Mouse (Mus musculus) kidney, embryonic 16.5 days (tissue): ENCODE data around the gene Kmt5a. TPM values are rescaled to one million over a fixed set of nuclear protein-coding genes. Genes with fewer than 3 reads are reported as not detected.

ENCODE experiments used
- ATAC-seq: fragments of 200-750 bp; cut with Nextera tagmentation; 2 replicates; pipeline ENCODE4 v1.8.0; 2017; ENCODE audit warnings: moderate TSS enrichment; ENCODE audit not compliant: low FRiP score, low TSS enrichment
- H3K27ac ChIP-seq: fragments of 300-500 bp; sonication (generic); 2 replicates; pipeline ENCODE4 v1.5.1; 2014; ENCODE audit warnings: low read length
- H3K27me3 ChIP-seq: fragments of 300-500 bp; sonication (generic); 2 replicates; pipeline ENCODE4 v1.6.1; 2014; ENCODE audit warnings: low read length, control low read depth, mixed read lengths; ENCODE audit not compliant: insufficient read depth
- H3K36me3 ChIP-seq: fragments of 300-500 bp; sonication (generic); 2 replicates; pipeline ENCODE4 v1.6.1; 2014; ENCODE audit warnings: low read length, control low read depth, mixed read lengths; ENCODE audit not compliant: insufficient read depth
- H3K4me1 ChIP-seq: fragments of 300-500 bp; sonication (generic); 2 replicates; pipeline ENCODE4 v1.6.1; 2014; ENCODE audit warnings: low read length, control low read depth, mixed read lengths; ENCODE audit not compliant: insufficient read depth
- H3K4me2 ChIP-seq: fragments of 300-500 bp; sonication (generic); replicated peaks from 2 replicates; pipeline ENCODE4 v1.6.1; 2014; ENCODE audit warnings: low read depth, low read length
- H3K4me3 ChIP-seq: fragments of 300-500 bp; sonication (generic); 2 replicates; pipeline ENCODE4 v1.5.1; 2014; ENCODE audit warnings: mild to moderate bottlenecking, low read length
- H3K9ac ChIP-seq: fragments of 300-500 bp; sonication (generic); replicated peaks from 2 replicates; pipeline ENCODE4 v1.6.1; 2014; ENCODE audit warnings: low read length
- H3K9me3 ChIP-seq: fragments of 300-500 bp; sonication (generic); 2 replicates; pipeline ENCODE4 v1.6.1; 2016; ENCODE audit warnings: low read length, control low read depth
- WGBS: fragments of 180-500 bp; shearing (Covaris S2); extraction: QIAGEN DNeasy Blood & Tissue Kit; methylation state at CpG from one replicate; pipeline ENCODE4 v1.1.7; 2014; 5-methylcytosine and 5-hydroxymethylcytosine counted together
- polyA plus RNA-seq: library from polyadenylated mRNA; unstranded; fragments of >200 nt; fragmentation: Nextera tagmentation; extraction: Ambion mirVana; gene quantifications from 2 replicates; pipeline ENCODE4 v1.2.1, GENCODE M21; 2015

Kmt5a gene
- polyA plus RNA-seq, 1 experiment from 2014 or later, result 30.7 TPM

GRCm38 (mm10) chr5:124425412-124426259 is 14.1 kb upstream of the Kmt5a start, which contains the start of gene Sbno1:
Sbno1 (minus strand) TSS chr5:124426001.
- peak within 1 kb of the TSS; percentile 99 for H3K4me3 ChIP-seq
- peak within 1 kb of the TSS; percentile 93 for H3K9ac ChIP-seq
- peak within 1 kb of the TSS; percentile 94 for H3K27ac ChIP-seq
- H3K4me1 ChIP-seq, result peaks cover 10% of the 10 kb centered on the region; the same call in 1 of the 2 replicates
- H3K4me2 ChIP-seq, result peak within 1 kb of the TSS; percentile 70
- whole genome bisulfite sequencing, result under 1% methylated on average over 51 of the region's 81 CpGs
- no peaks in the 10 kb centered on the region for H3K27me3 ChIP-seq
- ATAC-seq, result peak; percentile 95
- no peaks in the 10 kb centered on the region for H3K36me3 ChIP-seq
- no peaks in the 10 kb centered on the region for H3K9me3 ChIP-seq

DNA sequence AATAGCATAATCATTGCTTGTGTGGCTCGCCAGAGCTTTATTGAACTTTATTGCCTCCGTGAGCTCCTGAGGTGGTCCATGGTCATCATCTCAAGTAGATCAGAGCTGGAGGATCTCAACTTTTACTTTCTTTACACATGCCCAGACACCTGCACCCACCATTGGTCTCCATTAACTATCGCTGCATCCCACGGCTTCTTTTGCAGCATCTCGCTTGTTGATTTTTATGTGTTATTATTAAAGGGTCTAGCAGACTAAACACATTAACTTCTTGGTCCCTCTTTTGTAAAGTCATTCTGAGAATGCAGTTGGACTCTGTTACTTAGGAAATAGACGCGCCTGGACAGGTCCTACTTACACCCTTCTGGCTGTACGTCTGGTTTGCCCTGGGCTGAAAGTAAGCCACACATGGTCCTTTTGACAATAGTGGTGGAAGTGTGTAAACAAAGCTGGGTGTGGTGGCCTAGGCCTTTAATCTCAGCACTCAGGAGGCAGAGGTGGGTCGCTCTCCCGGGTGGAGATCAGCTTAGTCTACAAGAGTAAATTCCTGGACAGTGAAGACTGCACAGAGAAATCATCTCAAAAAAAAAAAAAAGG is 13.2 kb upstream of the Kmt5a start:
- Histone ChIP-seq H3K4me3 (peak overlapping the region; percentile 99), H3K4me2 (peak overlapping the region; percentile 47), H3K27ac (peak overlapping the region; percentile 75), H3K9me3 (no peaks in the 10 kb centered on the region), H3K36me3 (no peaks in the 10 kb centered on the region), H3K4me1 (peaks cover 10% of the 10 kb centered on the region; the same call in 1 of the 2 replicates), H3K27me3 (no peaks in the 10 kb centered on the region), H3K9ac (peak overlapping the region; percentile 93)
- 88% methylated on average over 10 of the region's 10 CpGs for WGBS
- ATAC-seq, result no peak

- H3K4me2 ChIP-seq, result no peak overlapping the region
- peak; percentile 74 for ATAC-seq
- H3K4me3 ChIP-seq, result no peak overlapping the region
- H3K9ac ChIP-seq, result no peak overlapping the region
- no peaks in the 10 kb centered on the region for H3K27me3 ChIP-seq
- no peak overlapping the region for H3K27ac ChIP-seq
- no peaks in the 10 kb centered on the region for H3K4me1 ChIP-seq
- H3K36me3 ChIP-seq, result no peaks in the 10 kb centered on the region
- no peaks in the 10 kb centered on the region for H3K9me3 ChIP-seq
Observed at GRCm38 (mm10) chr5:124432398-124433012, 7.2 kb upstream of the Kmt5a start.

- no peak for ATAC-seq
- 64% methylated on average over 2 of the region's 2 CpGs for WGBS
Observed at GRCm38 (mm10) chr5:124433048-124433447, 6.7 kb upstream of the Kmt5a start.

GRCm38 (mm10) chr5:124438229-124438628 is 1.5 kb upstream of the Kmt5a start:
- H3K9ac ChIP-seq, result no peak overlapping the region
- H3K4me3 ChIP-seq, result no peak overlapping the region
- H3K27ac ChIP-seq, result no peak overlapping the region
- no peaks in the 10 kb centered on the region for H3K9me3 ChIP-seq
- no peak for ATAC-seq
- peaks cover 14% of the 10 kb centered on the region for H3K4me1 ChIP-seq
- 94% methylated on average over 5 of the region's 5 CpGs for WGBS
- H3K36me3 ChIP-seq, result no peaks in the 10 kb centered on the region
- H3K4me2 ChIP-seq, result no peak overlapping the region
- no peaks in the 10 kb centered on the region for H3K27me3 ChIP-seq

More at GRCm38 (mm10) chr5:124433048-124433447, 6.7 kb upstream of the Kmt5a start:
- H3K4me2 ChIP-seq, result no peak overlapping the region
- H3K4me3 ChIP-seq, result no peak overlapping the region
- H3K9me3 ChIP-seq, result no peaks in the 10 kb centered on the region
- no peaks in the 10 kb centered on the region for H3K4me1 ChIP-seq
- H3K27ac ChIP-seq, result no peak overlapping the region
- no peak overlapping the region for H3K9ac ChIP-seq
- no peaks in the 10 kb centered on the region for H3K27me3 ChIP-seq
- H3K36me3 ChIP-seq, result no peaks in the 10 kb centered on the region

- Histone ChIP-seq H3K27ac (peak overlapping the region; percentile 71), H3K36me3 (no peaks in the 10 kb centered on the region), H3K4me1 (peaks cover 14% of the 10 kb centered on the region), H3K9ac (peak overlapping the region; percentile 48; the same call in 1 of the 2 replicates), H3K4me3 (peak overlapping the region; percentile 76), H3K9me3 (no peaks in the 10 kb centered on the region), H3K27me3 (no peaks in the 10 kb centered on the region), H3K4me2 (peak overlapping the region; percentile 77)
- ATAC-seq, result no peak
- WGBS, result 70% methylated on average over 5 of the region's 5 CpGs
Observed at GRCm38 (mm10) chr5:124438746-124439145, 984 bp upstream of the Kmt5a start.

- no peaks in the 10 kb centered on the region for H3K27me3 ChIP-seq
- H3K36me3 ChIP-seq, result no peaks in the 10 kb centered on the region
- under 1% methylated on average over 30 of the region's 30 CpGs for WGBS
- peak overlapping the region; percentile 76 for H3K4me3 ChIP-seq
- H3K4me1 ChIP-seq, result peaks cover 19% of the 10 kb centered on the region
- ATAC-seq, result no peak
- H3K27ac ChIP-seq, result peak overlapping the region; percentile 97
- peak overlapping the region; percentile 83 for H3K9ac ChIP-seq
- peak overlapping the region; percentile 77 for H3K4me2 ChIP-seq
- no peaks in the 10 kb centered on the region for H3K9me3 ChIP-seq
Observed at GRCm38 (mm10) chr5:124440094-124440701, 468 bp downstream of the Kmt5a start.

- H3K9me3 ChIP-seq, result no peaks in the 10 kb centered on the region
- ATAC-seq, result no peak
- H3K4me3 ChIP-seq, result no peak overlapping the region
- 92% methylated on average over 2 of the region's 2 CpGs for WGBS
- H3K4me2 ChIP-seq, result no peak overlapping the region
- peaks cover 6% of the 10 kb centered on the region for H3K36me3 ChIP-seq
- H3K4me1 ChIP-seq, result peaks cover 31% of the 10 kb centered on the region
- no peak overlapping the region for H3K27ac ChIP-seq
- H3K9ac ChIP-seq, result no peak overlapping the region
- no peaks in the 10 kb centered on the region for H3K27me3 ChIP-seq
Observed at GRCm38 (mm10) chr5:124442628-124443027, 2.9 kb downstream of the Kmt5a start.

DNA sequence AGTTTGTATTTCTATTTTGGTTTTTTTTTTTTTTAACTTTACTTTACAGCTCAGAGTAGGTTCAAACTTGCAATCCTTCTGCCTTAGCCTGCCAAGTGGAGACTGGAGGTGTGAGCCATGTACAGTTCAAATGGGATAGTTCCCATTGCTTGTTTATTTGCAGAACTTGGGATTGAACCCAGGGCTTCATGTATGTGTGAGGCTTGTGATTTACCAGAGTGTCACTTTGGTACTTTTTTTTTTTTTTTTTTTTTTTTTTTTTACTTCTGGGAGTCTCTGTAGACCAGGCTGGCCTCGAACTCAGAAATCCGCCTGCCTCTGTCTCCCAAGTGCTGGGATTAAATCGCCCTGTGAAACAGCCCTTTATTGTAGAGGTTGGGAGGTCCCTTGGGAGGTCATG is 4.5 kb downstream of the Kmt5a start:
- H3K27ac ChIP-seq, result peak overlapping the region; percentile 88
- peaks cover 19% of the 10 kb centered on the region for H3K36me3 ChIP-seq
- no peaks in the 10 kb centered on the region for H3K27me3 ChIP-seq
- ATAC-seq, result no peak
- WGBS, result 76% methylated on average over 3 of the region's 3 CpGs
- no peak overlapping the region for H3K4me3 ChIP-seq
- H3K4me2 ChIP-seq, result peak overlapping the region; percentile 86; the same call in 1 of the 2 replicates
- no peaks in the 10 kb centered on the region for H3K9me3 ChIP-seq
- peaks cover 25% of the 10 kb centered on the region for H3K4me1 ChIP-seq
- peak overlapping the region; percentile 92; the same call in 1 of the 2 replicates for H3K9ac ChIP-seq
